Mouse (Mus musculus): ENCODE measurements around the gene Trp53tg5. TPM values are rescaled to one million over a fixed set of nuclear protein-coding genes. Genes with fewer than 3 reads are reported as not detected.

Gene Trp53tg5
- total and polyA plus RNA-seq, 3 experiments, result not detected

GRCm38 (mm10) chr2:164496847-164497690 is 23.5 kb upstream of the Trp53tg5 start, which contains the start of gene Pigt:
Gene Pigt, plus strand, starts transcription at chr2:164497520.
- Histone ChIP-seq H3K36me3 (replicated peaks in 1 of 2; ENCODE audit: control insufficient read depth in 1 of 2, insufficient read depth in 1 of 2, low read length in 1 of 2) (peaks cover 28 to 33% of the 10 kb centered on the region in 2 experiments), H3K9me3 (replicated peaks; ENCODE audit: low read length) (no peaks in the 10 kb centered on the region), H3K4me1 (ENCODE audit: control insufficient read depth in 1 of 2, insufficient read depth in 2 of 2) (peaks cover 8 to 39% of the 10 kb centered on the region in 2 experiments), H3K79me2 (replicated peaks; ENCODE audit: control insufficient read depth, extremely low read depth, insufficient read depth, poor library complexity, severe bottlenecking) (peaks cover 4% of the 10 kb centered on the region), H3K27me3 (replicated peaks) (no peaks in the 10 kb centered on the region), H3K27ac (ENCODE audit: insufficient read depth, low read depth) (peak within 1 kb of the TSS; percentile 58; the same call in 1 of the 2 replicates), H3K4me2 (ENCODE audit: insufficient read depth, low read depth, poor library complexity, severe bottlenecking) (peak within 1 kb of the TSS; percentile 99), H3K4me3 (replicated peaks in 1 of 3; ENCODE audit: low read depth in 2 of 3, low read length in 2 of 3, poor library complexity in 1 of 3) (peak within 1 kb of the TSS; percentile 79 to 94 (median 93)), H3K9ac (ENCODE audit: insufficient read depth, low read depth) (peak within 1 kb of the TSS; percentile 81)
- TF ChIP-seq JUN (IDR thresholded peaks at IDR 0.05; ENCODE audit: insufficient read depth, low read depth, low read length), result no peak
- TF ChIP-seq SMC3 (IDR thresholded peaks at IDR 0.05; ENCODE audit: low read depth, low read length), result no peak
- TF ChIP-seq ELF1 (IDR thresholded peaks at IDR 0.05; ENCODE audit: low read depth, low read length), result peak; percentile 98
- peak; percentile 52; the same call in 1 of the 2 replicates for TF ChIP-seq IRF4 (IDR thresholded peaks at IDR 0.05; ENCODE audit: low read depth, low read length)
- no peak for TF ChIP-seq EP300 (IDR thresholded peaks at IDR 0.05; ENCODE audit: low read length)
- TF ChIP-seq HCFC1 (IDR thresholded peaks at IDR 0.05; ENCODE audit: low read depth, low read length), result peak; percentile 87
- TF ChIP-seq PAX5 (IDR thresholded peaks at IDR 0.05; ENCODE audit: low read length), result no peak
- peak; percentile 42; the same call in 1 of the 2 replicates for TF ChIP-seq POLR2AphosphoS2 (IDR thresholded peaks at IDR 0.05; ENCODE audit: low read depth, low read length)
- TF ChIP-seq RCOR1 (conservative IDR thresholded peaks at IDR 0.05; ENCODE audit: low read depth, low read length), result no peak
- no peak for TF ChIP-seq E2F4 (IDR thresholded peaks at IDR 0.05; ENCODE audit: insufficient replicate concordance, low read depth, low read length)
- TF ChIP-seq ZNF384 (IDR thresholded peaks at IDR 0.05; ENCODE audit: low read depth, low read length), result no peak
- peak; percentile 20; the same call in 1 of the 2 replicates for TF ChIP-seq MAZ (IDR thresholded peaks at IDR 0.05; ENCODE audit: low read depth, low read length)
- no peak for TF ChIP-seq ETS1 (conservative IDR thresholded peaks at IDR 0.05; ENCODE audit: low read depth, low read length)
- TF ChIP-seq GABPA (IDR thresholded peaks at IDR 0.05; ENCODE audit: insufficient replicate concordance, low read depth, low read length), result peak; percentile 9; the same call in 1 of the 2 replicates
- no peak for TF ChIP-seq MAFK (IDR thresholded peaks at IDR 0.05; ENCODE audit: insufficient replicate concordance, low read length)
- no peak for TF ChIP-seq ZC3H11A (IDR thresholded peaks at IDR 0.05; ENCODE audit: low read depth, low read length)
- TF ChIP-seq NELFE (IDR thresholded peaks at IDR 0.05; ENCODE audit: low read depth, low read length), result peak; percentile 96
- no peak for TF ChIP-seq CTCF (conservative IDR thresholded peaks at IDR 0.05 in 1 of 2, IDR thresholded peaks at IDR 0.05 in 1 of 2; ENCODE audit: low read depth in 2 of 2, low read length in 2 of 2)
- peak; percentile 82 for TF ChIP-seq ZMIZ1 (IDR thresholded peaks at IDR 0.05; ENCODE audit: low read depth, low read length)
- TF ChIP-seq USF1 (IDR thresholded peaks at IDR 0.05; ENCODE audit: low read depth, low read length), result no peak
- peak; percentile 70; the same call in 1 of the 2 replicates for TF ChIP-seq TBP (conservative IDR thresholded peaks at IDR 0.05; ENCODE audit: low read depth, low read length)
- TF ChIP-seq CHD2 (IDR thresholded peaks at IDR 0.05; ENCODE audit: low read length), result peak; percentile 71; the same call in 1 of the 2 replicates
- TF ChIP-seq SIN3A (IDR thresholded peaks at IDR 0.05; ENCODE audit: low read length), result peak; percentile 79; the same call in 1 of the 2 replicates
- TF ChIP-seq POLR2A (IDR thresholded peaks at IDR 0.05; ENCODE audit: low read depth, low read length), result peak; percentile 97
- TF ChIP-seq USF2 (conservative IDR thresholded peaks at IDR 0.05; ENCODE audit: low read depth, low read length), result no peak
- TF ChIP-seq UBTF (IDR thresholded peaks at IDR 0.05; ENCODE audit: low read depth, low read length), result no peak
- no peak for TF ChIP-seq RAD21 (IDR thresholded peaks at IDR 0.05; ENCODE audit: low read depth, low read length)
- peak; percentile 54 for TF ChIP-seq NRF1 (IDR thresholded peaks at IDR 0.05; ENCODE audit: low read depth, low read length)
- TF ChIP-seq MYC (IDR thresholded peaks at IDR 0.05; ENCODE audit: low read depth, low read length), result 0 out of 2 replicates have a peak, but pooled peaks have one; percentile 44
- TF ChIP-seq KAT2A (IDR thresholded peaks at IDR 0.05; ENCODE audit: insufficient replicate concordance, low read length), result peak; percentile 85; the same call in 1 of the 2 replicates
- peak; percentile 84 for TF ChIP-seq TCF12 (IDR thresholded peaks at IDR 0.05; ENCODE audit: low read depth, low read length)
- TF ChIP-seq BHLHE40 (IDR thresholded peaks at IDR 0.05; ENCODE audit: low read depth, low read length), result no peak
- peak; percentile 84; the same call in 1 of the 2 replicates for TF ChIP-seq MXI1 (IDR thresholded peaks at IDR 0.05; ENCODE audit: low read depth, low read length)
- TF ChIP-seq MEF2A (IDR thresholded peaks at IDR 0.05; ENCODE audit: borderline replicate concordance, low read depth, low read length), result no peak; the same call in 1 of the 2 replicates
- no peak for TF ChIP-seq JUND (conservative IDR thresholded peaks at IDR 0.05; ENCODE audit: low read depth, low read length)
- no peak for TF ChIP-seq CHD1 (IDR thresholded peaks at IDR 0.05; ENCODE audit: low read depth, low read length)
- peak; percentile 83 for TF ChIP-seq MAX (IDR thresholded peaks at IDR 0.05; ENCODE audit: low read length)
- no peak for TF ChIP-seq ZKSCAN1 (IDR thresholded peaks at IDR 0.05; ENCODE audit: borderline replicate concordance, low read depth, low read length)
- DNase-seq (ENCODE audit: extremely low read depth), result peak; percentile 88
- in situ Hi-C loops (cut with MboI; ENCODE audit: low pct_ligation_motif_present, low pct_unique_long_range_greater_than_20kb, low sequenced_read_pairs), result no loop called here
- dilution Hi-C loops (cut with MboI; ENCODE audit: extremely low pct_ligation_motif_present, extremely low pct_unique_long_range_greater_than_20kb, low sequenced_read_pairs), result no loop called here

Data from CH12.LX (cell line).